Mouse (Mus musculus) liver, embryonic 14 days (tissue): Measurements from ENCODE around the gene Zfp791. TPM values are rescaled to one million over a fixed set of nuclear protein-coding genes. Genes with fewer than 3 reads are reported as not detected.

Source experiments
- polyA plus RNA-seq: library from polyadenylated mRNA; depleted of rRNA; stranded (reverse); fragments of >200 nt; gene quantifications from 2 replicates; pipeline ENCODE4 v1.2.3, GENCODE M21; 2012; rRNA removed

The Zfp791 gene
- polyA plus RNA-seq = 0.97 and 1.1 TPM in 2 replicates

GRCm38 (mm10) chr8:85122995-85123394, at the start of gene Zfp791:
TSS of gene Zfp791 (minus strand) at chr8:85123095.

GRCm38 (mm10) chr8:85151624-85152023, 28.7 kb upstream of the Zfp791 start, which contains the start of gene Cks1brt:
TSS of gene Cks1brt (plus strand) at chr8:85151924.

DNA sequence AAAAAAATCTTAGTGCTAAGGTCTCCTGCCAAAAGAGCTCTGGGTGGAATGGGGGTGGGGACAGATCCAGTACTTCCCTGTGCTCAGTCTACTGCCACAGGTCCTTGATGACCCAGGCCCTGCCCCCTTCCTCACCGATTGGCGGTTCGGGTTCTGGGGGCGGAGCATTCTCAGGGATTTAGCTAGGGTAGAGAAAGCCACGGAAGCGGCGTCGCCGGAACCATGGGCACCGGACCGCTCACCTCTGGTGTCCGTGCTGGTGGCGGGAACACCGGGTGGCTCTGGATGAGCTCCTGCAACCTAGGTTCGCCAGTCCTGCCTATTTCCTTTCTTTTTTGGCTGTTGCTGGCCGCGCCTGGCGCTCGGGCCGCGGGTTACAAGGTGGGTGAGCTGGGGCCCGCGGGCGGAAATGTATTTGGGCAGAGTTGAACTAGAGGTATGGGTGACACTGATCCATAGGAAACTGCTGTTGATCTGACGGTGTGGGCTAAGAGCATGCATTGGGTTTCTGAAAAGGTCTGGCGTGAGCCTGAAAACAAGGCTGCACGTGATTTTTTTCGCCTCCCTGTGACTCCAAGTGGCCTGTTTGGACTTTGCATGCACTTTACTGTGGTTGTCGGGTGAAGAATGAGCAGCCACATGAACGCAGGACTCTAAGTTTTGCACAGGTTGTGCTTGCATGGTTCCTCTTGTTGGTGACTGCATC, 39.6 kb downstream of the Zfp791 start, which contains the start of gene Man2b1:
Man2b1 (plus strand) TSS at position 163 of the 706 bp plus-strand sequence.

DNA sequence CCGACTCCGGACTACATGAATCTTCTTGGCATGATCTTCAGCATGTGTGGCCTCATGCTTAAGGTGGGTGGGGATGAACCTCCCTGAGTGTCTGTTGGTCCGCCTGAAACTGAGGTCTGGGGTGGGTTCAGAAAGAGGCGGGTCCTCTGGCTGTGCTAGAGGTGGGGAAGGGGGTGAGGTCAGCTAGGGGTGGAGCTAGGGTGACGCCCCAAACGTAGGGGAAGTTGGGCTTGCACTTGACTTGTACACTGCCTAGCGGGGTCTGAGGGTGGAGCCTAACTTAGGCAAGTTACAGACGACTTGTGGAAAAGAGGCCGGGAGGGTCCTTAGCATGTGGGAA, 41.7 kb downstream of the Zfp791 start, which contains the start of gene Wdr83:
Wdr83 (minus strand) TSS at position 91 of the 340 bp plus-strand sequence.

DNA sequence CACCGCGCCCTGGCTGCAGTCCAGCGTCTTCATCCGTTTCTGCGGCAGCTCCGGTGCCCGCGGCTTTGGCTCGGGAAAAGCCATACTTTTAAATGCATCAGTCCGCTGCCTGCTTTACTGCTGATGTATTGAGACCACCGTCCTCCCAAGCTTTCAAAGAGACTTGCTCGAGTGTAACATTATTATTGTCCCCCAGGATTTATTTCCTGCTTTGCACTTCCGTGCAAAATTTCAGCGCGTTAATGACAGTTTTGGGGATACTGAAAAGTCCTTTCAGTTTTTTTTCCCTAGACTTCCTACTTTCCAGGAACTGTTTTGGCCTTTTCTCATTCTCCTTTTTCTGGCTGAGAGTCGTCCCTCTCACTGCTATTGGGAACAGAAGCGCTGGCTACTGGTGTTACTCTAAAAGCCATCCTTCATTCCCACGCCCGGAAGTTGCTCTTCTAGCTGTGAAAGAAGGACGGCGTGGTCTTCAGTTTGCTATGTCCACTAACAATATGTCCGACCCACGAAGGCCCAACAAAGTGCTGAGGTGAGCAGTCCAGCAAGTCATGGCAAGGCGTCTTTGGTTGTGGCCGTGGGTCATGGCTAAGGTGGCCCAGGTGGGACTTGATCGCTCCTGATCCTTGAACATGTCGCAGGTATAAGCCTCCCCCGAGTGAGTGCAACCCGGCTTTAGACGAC, 42.2 kb downstream of the Zfp791 start, which contains the start of gene Wdr83os:
Wdr83os (plus strand) TSS at position 209 of the 684 bp plus-strand sequence.

DNA sequence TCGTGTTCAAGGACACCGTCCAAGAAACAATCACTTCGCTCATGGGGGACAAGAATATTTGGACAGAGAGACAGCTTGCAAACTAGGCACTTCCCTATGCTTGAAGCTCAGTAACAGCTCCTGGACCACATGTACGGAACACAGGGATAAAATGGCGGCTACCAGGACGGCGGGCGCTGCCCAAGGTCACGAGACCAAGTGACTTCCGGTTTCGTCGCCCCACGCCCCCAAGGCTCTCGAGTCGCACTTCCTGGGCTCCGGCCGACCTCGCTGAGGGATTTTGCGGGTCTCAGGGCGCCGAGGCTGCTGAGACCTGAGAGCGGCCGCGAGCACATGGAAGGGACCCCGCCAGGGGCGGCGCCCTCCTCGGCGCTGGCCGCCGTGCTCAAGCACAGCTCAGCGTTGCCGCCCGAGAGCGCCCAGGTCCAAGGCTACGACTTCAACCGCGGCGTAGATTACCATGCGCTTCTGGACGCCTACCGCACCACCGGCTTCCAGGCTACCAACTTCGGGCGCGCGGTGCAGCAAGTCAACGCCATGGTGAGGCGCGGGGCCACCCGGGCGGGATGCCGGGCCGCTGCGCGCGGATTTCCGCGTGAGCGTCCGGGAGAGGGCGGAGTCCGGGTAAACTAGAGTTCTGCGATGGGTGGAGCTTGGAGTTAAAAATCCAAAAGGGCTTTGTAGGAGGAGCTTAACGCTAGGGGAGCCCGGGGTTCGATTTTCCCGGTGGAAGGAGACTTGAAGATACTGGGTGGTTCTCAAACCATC, 51.2 kb downstream of the Zfp791 start, which contains the start of gene Dhps:
Dhps (plus strand) TSS at position 244 of the 768 bp plus-strand sequence.

GRCm38 (mm10) chr8:85067982-85068381, 54.9 kb downstream of the Zfp791 start, which contains the start of gene Gm5741:
TSS of gene Gm5741 (minus strand) at chr8:85067982.

GRCm38 (mm10) chr8:85059879-85060616, 62.8 kb downstream of the Zfp791 start, which contains the start of gene Fbxw9:
TSS of gene Fbxw9 (plus strand) at chr8:85060055.

Other genes with a start within 250 kb of the Zfp791 start
- 29.5 and 35.0 TPM in 2 replicates for gene Gcdh, start 229.2 kb downstream of the Zfp791 start, polyA plus RNA-seq
- gene Klf1, start 221.2 kb downstream of the Zfp791 start, polyA plus RNA-seq = 177 and 217 TPM in 2 replicates
- gene Dnase2a, start 214.5 kb downstream of the Zfp791 start, polyA plus RNA-seq = 8.3 and 10.6 TPM in 2 replicates
- 0.03 and 0.05 TPM in 2 replicates for gene Mast1, start 185.7 kb downstream of the Zfp791 start, polyA plus RNA-seq
- gene Rtbdn, start 176.1 kb downstream of the Zfp791 start, polyA plus RNA-seq = not detected in 2 replicates
- gene Gm49661, start 153.7 kb downstream of the Zfp791 start, polyA plus RNA-seq = not detected in 2 replicates
- gene Prdx2, start 153.5 kb downstream of the Zfp791 start, polyA plus RNA-seq = 1,069 and 1,310 TPM in 2 replicates
- 57.5 and 63.1 TPM in 2 replicates for gene Rnaseh2a, start 153.3 kb downstream of the Zfp791 start, polyA plus RNA-seq
- 7.7 and 8.0 TPM in 2 replicates for gene Junb, start 144.4 kb downstream of the Zfp791 start, polyA plus RNA-seq
- gene Hook2, start 132.5 kb downstream of the Zfp791 start, polyA plus RNA-seq = 4.1 and 4.6 TPM in 2 replicates
- not detected in 2 replicates for gene Best2, start 108.6 kb downstream of the Zfp791 start, polyA plus RNA-seq
- gene Asna1, start 97.8 kb downstream of the Zfp791 start, polyA plus RNA-seq = 76.1 and 91.5 TPM in 2 replicates
- 99.1 and 106 TPM in 2 replicates for gene Trir, start 96.3 kb downstream of the Zfp791 start, polyA plus RNA-seq
- gene Tnpo2, start 86.2 kb downstream of the Zfp791 start, polyA plus RNA-seq = 23.4 and 27.0 TPM in 2 replicates
- 7.6 and 9.4 TPM in 2 replicates for gene Fbxw9, start 63.0 kb downstream of the Zfp791 start, polyA plus RNA-seq
- gene Gm5741, start 55.1 kb downstream of the Zfp791 start, polyA plus RNA-seq = 0.22 and 0.31 TPM in 2 replicates
- gene Dhps, start 51.3 kb downstream of the Zfp791 start, polyA plus RNA-seq = 20.6 and 21.6 TPM in 2 replicates
- gene Wdr83os, start 42.4 kb downstream of the Zfp791 start, polyA plus RNA-seq = 37.6 and 44.1 TPM in 2 replicates
- 24.8 and 26.1 TPM in 2 replicates for gene Wdr83, start 41.8 kb downstream of the Zfp791 start, polyA plus RNA-seq
- gene Man2b1, start 39.8 kb downstream of the Zfp791 start, polyA plus RNA-seq = 15.9 and 21.5 TPM in 2 replicates
- not detected in 2 replicates for gene Cks1brt, start 28.8 kb upstream of the Zfp791 start, polyA plus RNA-seq
- not detected in 2 replicates for gene Olfr371, start 102.9 kb upstream of the Zfp791 start, polyA plus RNA-seq
- 77.9 and 84.9 TPM in 2 replicates for gene Orc6, start 176.5 kb upstream of the Zfp791 start, polyA plus RNA-seq
- gene Vps35, start 176.7 kb upstream of the Zfp791 start, polyA plus RNA-seq = 35.2 and 44.8 TPM in 2 replicates